18 mouse cellular contexts compared by ENCODE assay signal in genomic region chr3:31019793-31020447, GRCm38 (mm10).
"Had no signal": no experiment of that assay in that cellular context is flagged by ENCODE, and none has a peak within 500 bp of the region (broad histone marks: within the 10 kb centered on the region; RNA-seq: fewer than 3 reads in every experiment).

No protein-coding gene starts in this region.

- H3K27ac ChIP-seq: kidney, postnatal 0 days; limb, embryonic 12.5 days; limb, embryonic 15.5 days; liver, embryonic 14.5 days; lung, embryonic 15.5 days; midbrain, embryonic 10.5 days; midbrain, embryonic 13.5 days; neural tube, embryonic 13.5 days; stomach, embryonic 15.5 days had no signal

- H3K4me3 ChIP-seq: limb, embryonic 12.5 days; limb, embryonic 15.5 days; lung, embryonic 15.5 days; megakaryocyte, embryonic 14.5 days; midbrain, embryonic 10.5 days; midbrain, embryonic 13.5 days; myocyte; neural tube, embryonic 13.5 days; stomach, embryonic 15.5 days had no signal

- H3K27me3 ChIP-seq: limb, embryonic 12.5 days; limb, embryonic 15.5 days; lung, embryonic 15.5 days; megakaryocyte, embryonic 14.5 days; midbrain, embryonic 13.5 days; neural tube, embryonic 13.5 days; stomach, embryonic 15.5 days had no signal

- H3K9me3 ChIP-seq: limb, embryonic 12.5 days; limb, embryonic 15.5 days; lung, embryonic 15.5 days; megakaryocyte, embryonic 14.5 days; midbrain, embryonic 10.5 days; midbrain, embryonic 13.5 days; neural tube, embryonic 13.5 days; stomach, embryonic 15.5 days had no signal

- DNase-seq: kidney, postnatal 25 days; liver, postnatal 0 days; lung, postnatal 36 days; retina, postnatal 1 day; right cerebral cortex, postnatal 25 days; spleen, adult 18-20 months; thymus, postnatal 25 days had no signal
